Mouse (Mus musculus) kidney, adult 2 months (tissue): ENCODE data around the gene Aurkb. TPM values are rescaled to one million over a fixed set of nuclear protein-coding genes. Genes with fewer than 3 reads are reported as not detected.
A peak's percentile ranks its signal among the peaks of the same experiment; 100 is the strongest.

Source experiments
- DNase-seq: peaks from one replicate; pipeline ENCODE4 v3.0.0; 2021
- H3K27ac ChIP-seq: fragments of 200-500 bp; 2 replicates; pipeline ENCODE4 v1.5.1; 2012; ENCODE audit warnings: low read depth, low read length, control low read depth, inconsistent platforms; ENCODE audit not compliant: insufficient read depth
- H3K27me3 ChIP-seq: fragments of 200-500 bp; replicated peaks from 2 replicates; pipeline ENCODE4 v1.6.1; 2012; ENCODE audit warnings: mild to moderate bottlenecking, moderate library complexity, low read length, inconsistent platforms; ENCODE audit not compliant: control insufficient read depth, insufficient read depth
- H3K36me3 ChIP-seq: fragments of 200-500 bp; 2 replicates; pipeline ENCODE4 v1.6.1; 2012; ENCODE audit warnings: mild to moderate bottlenecking, moderate library complexity, low read length, inconsistent platforms; ENCODE audit not compliant: control insufficient read depth, insufficient read depth
- H3K4me1 ChIP-seq: fragments of 200-500 bp; 2 replicates; pipeline ENCODE4 v1.6.1; 2011; ENCODE audit warnings: low read length; ENCODE audit not compliant: control insufficient read depth, insufficient read depth
- H3K4me3 ChIP-seq: fragments of 200-500 bp; 2 replicates; pipeline ENCODE4 v1.5.1; 2011; ENCODE audit warnings: mild to moderate bottlenecking, low read depth, low read length, control low read depth; ENCODE audit not compliant: insufficient read depth
- CTCF ChIP-seq: fragments of 200-500 bp; conservative IDR thresholded peaks from 2 replicates; pipeline ENCODE4 v1.5.1; 2011; ENCODE audit warnings: low read depth, mild to moderate bottlenecking, control low read depth, low read length, moderate library complexity, mixed read lengths; ENCODE audit not compliant: insufficient read depth, insufficient read length
- POLR2A ChIP-seq: fragments of 200-500 bp; IDR thresholded peaks from one replicate; pipeline ENCODE4 v1.6.1; 2011; ENCODE audit warnings: low read depth, low read length, control low read depth
- WGBS: fragments of 180-500 bp; shearing (Covaris S2); methylation state at CpG from one replicate; pipeline ENCODE4 v1.1.7; 2018; 5-methylcytosine and 5-hydroxymethylcytosine counted together
- polyA plus RNA-seq: library from polyadenylated mRNA; depleted of rRNA; stranded (reverse); fragments of >200 nt; gene quantifications from 2 replicates; pipeline ENCODE4 v1.2.3, GENCODE M21; 2012

The Aurkb gene
- polyA plus RNA-seq, 1 experiment = 1.7 TPM

GRCm38 (mm10) chr11:69076572-69076971, 31.1 kb downstream of the Aurkb start:
- no peak for DNase-seq
- H3K4me3 ChIP-seq = no peak overlapping the region
- H3K36me3 ChIP-seq = no peaks in the 10 kb centered on the region
- 72% methylated on average over 5 of the region's 5 CpGs for WGBS
- no peaks in the 10 kb centered on the region for H3K27me3 ChIP-seq
- TF ChIP-seq POLR2A = no peak
- H3K4me1 ChIP-seq = peaks cover 6% of the 10 kb centered on the region; the same call in 1 of the 2 replicates
- no peak overlapping the region for H3K27ac ChIP-seq

GRCm38 (mm10) chr11:69077316-69077715, 31.9 kb downstream of the Aurkb start:
- no peak overlapping the region for H3K4me3 ChIP-seq
- DNase-seq = no peak
- 80% methylated on average over 9 of the region's 9 CpGs for WGBS
- H3K36me3 ChIP-seq = no peaks in the 10 kb centered on the region
- H3K4me1 ChIP-seq = peaks cover 3% of the 10 kb centered on the region; the same call in 1 of the 2 replicates
- no peak for TF ChIP-seq POLR2A
- TF ChIP-seq CTCF = no peak
- no peak overlapping the region for H3K27ac ChIP-seq
- H3K27me3 ChIP-seq = no peaks in the 10 kb centered on the region

GRCm38 (mm10) chr11:69078041-69078440, 32.6 kb downstream of the Aurkb start:
- H3K36me3 ChIP-seq = no peaks in the 10 kb centered on the region

GRCm38 (mm10) chr11:69078805-69079438, 33.5 kb downstream of the Aurkb start:
- H3K27ac ChIP-seq = no peak overlapping the region

More at GRCm38 (mm10) chr11:69078041-69078440, 32.6 kb downstream of the Aurkb start:
- Histone ChIP-seq H3K4me1 (peaks cover 3% of the 10 kb centered on the region; the same call in 1 of the 2 replicates), H3K27ac (no peak overlapping the region), H3K4me3 (no peak overlapping the region), H3K27me3 (no peaks in the 10 kb centered on the region)
- no peak for TF ChIP-seq POLR2A
- TF ChIP-seq CTCF = no peak
- 81% methylated on average over 6 of the region's 6 CpGs for WGBS
- DNase-seq = no peak

GRCm38 (mm10) chr11:69080102-69080854, 34.8 kb downstream of the Aurkb start:
- 77% methylated on average over 15 of the region's 15 CpGs for WGBS
- Histone ChIP-seq H3K4me1 (no peaks in the 10 kb centered on the region), H3K27ac (no peak overlapping the region), H3K36me3 (no peaks in the 10 kb centered on the region), H3K4me3 (no peak overlapping the region), H3K27me3 (no peaks in the 10 kb centered on the region)
- DNase-seq = peak; percentile 49
- TF ChIP-seq POLR2A = no peak
- TF ChIP-seq CTCF = no peak

More at GRCm38 (mm10) chr11:69078805-69079438, 33.5 kb downstream of the Aurkb start:
- no peaks in the 10 kb centered on the region for H3K4me1 ChIP-seq
- H3K27me3 ChIP-seq = no peaks in the 10 kb centered on the region
- no peak overlapping the region for H3K4me3 ChIP-seq
- no peaks in the 10 kb centered on the region for H3K36me3 ChIP-seq
- DNase-seq = no peak
- no peak for TF ChIP-seq CTCF
- no peak for TF ChIP-seq POLR2A
- WGBS = 52% methylated on average over 5 of the region's 5 CpGs

GRCm38 (mm10) chr11:69080855-69081222, 35.4 kb downstream of the Aurkb start:
- DNase-seq = no peak
- no peak overlapping the region for H3K4me3 ChIP-seq
- H3K4me1 ChIP-seq = no peaks in the 10 kb centered on the region
- WGBS = 94% methylated on average over 8 of the region's 8 CpGs
- H3K36me3 ChIP-seq = no peaks in the 10 kb centered on the region
- no peak overlapping the region for H3K27ac ChIP-seq
- no peaks in the 10 kb centered on the region for H3K27me3 ChIP-seq
- TF ChIP-seq POLR2A = no peak
- TF ChIP-seq CTCF = no peak

GRCm38 (mm10) chr11:69081613-69082012, 36.2 kb downstream of the Aurkb start:
- Histone ChIP-seq H3K27me3 (no peaks in the 10 kb centered on the region), H3K4me3 (no peak overlapping the region), H3K27ac (no peak overlapping the region), H3K36me3 (no peaks in the 10 kb centered on the region), H3K4me1 (no peaks in the 10 kb centered on the region)
- 81% methylated on average over 7 of the region's 7 CpGs for WGBS
- no peak for DNase-seq
- no peak for TF ChIP-seq POLR2A
- no peak for TF ChIP-seq CTCF
